Mouse (Mus musculus): ENCODE results near the gene Ccdc142. TPM values are rescaled to one million over a fixed set of nuclear protein-coding genes. Genes with fewer than 3 reads are reported as not detected.
A peak's percentile ranks its signal among the peaks of the same experiment; 100 is the strongest.

The Ccdc142 gene
- polyA plus RNA-seq, 1 experiment from 2014 or later: 2.6 TPM

- Histone ChIP-seq H3K9ac (no peak overlapping the region), H3K27me3 (peaks cover 96% of the 10 kb centered on the region), H3K4me1 (peaks cover 13% of the 10 kb centered on the region), H3K9me3 (no peaks in the 10 kb centered on the region), H3K27ac (no peak overlapping the region), H3K4me3 (replicated peaks) (no peak overlapping the region), H3K36me3 (replicated peaks) (no peaks in the 10 kb centered on the region), H3K4me2 (peak overlapping the region; percentile 21; the same call in 1 of the 2 replicates)
- no peak for ATAC-seq (ENCODE audit: low FRiP score)
- WGBS: 3% methylated on average over 9 of the region's 9 CpGs
Observed at GRCm38 (mm10) chr6:83087926-83088260, 13.5 kb upstream of the Ccdc142 start.

DNA sequence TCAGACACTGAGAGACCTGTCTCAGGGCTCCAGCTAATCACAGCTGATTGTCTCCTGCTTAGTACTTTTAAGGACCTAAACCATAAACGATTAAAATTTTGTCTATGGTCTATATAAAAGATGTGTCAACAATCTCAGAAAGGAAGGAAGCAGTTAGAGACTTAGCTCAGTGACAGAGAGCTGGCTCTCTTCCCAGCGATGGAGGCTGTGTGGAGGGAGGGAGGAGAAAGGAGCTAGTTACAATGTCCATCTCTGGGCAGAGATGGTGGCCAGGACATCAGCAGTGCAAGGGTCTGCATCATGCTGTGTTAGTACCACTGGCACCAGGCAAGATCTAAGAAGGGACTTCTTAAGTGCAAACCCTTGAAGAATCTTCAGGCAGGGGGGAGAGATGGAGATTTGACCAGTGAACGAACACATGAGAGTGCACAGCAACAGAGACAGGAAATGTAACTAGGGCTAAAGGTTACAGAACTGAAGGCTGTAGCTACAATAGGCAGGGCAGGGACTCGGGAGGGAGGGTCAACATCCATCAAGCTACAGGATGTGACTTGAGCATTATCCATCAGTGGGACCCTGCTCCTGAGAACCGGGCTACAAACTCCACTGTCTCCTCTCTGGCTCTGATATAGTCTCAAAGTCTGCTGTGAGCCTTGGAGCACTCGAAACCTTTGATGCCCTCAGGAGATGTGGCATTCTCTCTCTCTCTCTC, 8.8 kb upstream of the Ccdc142 start:
- WGBS: 53% methylated on average over 6 of the region's 6 CpGs
- Histone ChIP-seq H3K9ac (no peak overlapping the region), H3K9me3 (no peaks in the 10 kb centered on the region), H3K27ac (no peak overlapping the region), H3K27me3 (peaks cover 71% of the 10 kb centered on the region), H3K4me3 (replicated peaks) (no peak overlapping the region), H3K4me2 (no peak overlapping the region), H3K4me1 (peaks cover 4% of the 10 kb centered on the region; the same call in 1 of the 2 replicates), H3K36me3 (replicated peaks) (no peaks in the 10 kb centered on the region)
- no peak for ATAC-seq (ENCODE audit: low FRiP score)

GRCm38 (mm10) chr6:83095968-83096367, 5.4 kb upstream of the Ccdc142 start:
- H3K27ac ChIP-seq: no peak overlapping the region
- H3K4me2 ChIP-seq: no peak overlapping the region
- H3K4me3 ChIP-seq (replicated peaks): no peak overlapping the region
- 50% methylated on average over 6 of the region's 6 CpGs for WGBS
- no peaks in the 10 kb centered on the region for H3K9me3 ChIP-seq
- ATAC-seq (ENCODE audit: low FRiP score): no peak
- H3K4me1 ChIP-seq: peaks cover 3% of the 10 kb centered on the region; the same call in 1 of the 2 replicates
- H3K36me3 ChIP-seq (replicated peaks): no peaks in the 10 kb centered on the region
- peaks cover 50% of the 10 kb centered on the region for H3K27me3 ChIP-seq
- no peak overlapping the region for H3K9ac ChIP-seq

- Histone ChIP-seq H3K9me3 (no peaks in the 10 kb centered on the region), H3K4me3 (replicated peaks) (no peak overlapping the region), H3K4me1 (peaks cover 20% of the 10 kb centered on the region), H3K36me3 (replicated peaks) (no peaks in the 10 kb centered on the region), H3K4me2 (no peak overlapping the region), H3K27ac (no peak overlapping the region), H3K9ac (no peak overlapping the region), H3K27me3 (peaks cover 41% of the 10 kb centered on the region)
- WGBS: 78% methylated on average over 2 of the region's 2 CpGs
- no peak for ATAC-seq (ENCODE audit: low FRiP score)
Observed at GRCm38 (mm10) chr6:83098411-83098810, 3.0 kb upstream of the Ccdc142 start.

DNA sequence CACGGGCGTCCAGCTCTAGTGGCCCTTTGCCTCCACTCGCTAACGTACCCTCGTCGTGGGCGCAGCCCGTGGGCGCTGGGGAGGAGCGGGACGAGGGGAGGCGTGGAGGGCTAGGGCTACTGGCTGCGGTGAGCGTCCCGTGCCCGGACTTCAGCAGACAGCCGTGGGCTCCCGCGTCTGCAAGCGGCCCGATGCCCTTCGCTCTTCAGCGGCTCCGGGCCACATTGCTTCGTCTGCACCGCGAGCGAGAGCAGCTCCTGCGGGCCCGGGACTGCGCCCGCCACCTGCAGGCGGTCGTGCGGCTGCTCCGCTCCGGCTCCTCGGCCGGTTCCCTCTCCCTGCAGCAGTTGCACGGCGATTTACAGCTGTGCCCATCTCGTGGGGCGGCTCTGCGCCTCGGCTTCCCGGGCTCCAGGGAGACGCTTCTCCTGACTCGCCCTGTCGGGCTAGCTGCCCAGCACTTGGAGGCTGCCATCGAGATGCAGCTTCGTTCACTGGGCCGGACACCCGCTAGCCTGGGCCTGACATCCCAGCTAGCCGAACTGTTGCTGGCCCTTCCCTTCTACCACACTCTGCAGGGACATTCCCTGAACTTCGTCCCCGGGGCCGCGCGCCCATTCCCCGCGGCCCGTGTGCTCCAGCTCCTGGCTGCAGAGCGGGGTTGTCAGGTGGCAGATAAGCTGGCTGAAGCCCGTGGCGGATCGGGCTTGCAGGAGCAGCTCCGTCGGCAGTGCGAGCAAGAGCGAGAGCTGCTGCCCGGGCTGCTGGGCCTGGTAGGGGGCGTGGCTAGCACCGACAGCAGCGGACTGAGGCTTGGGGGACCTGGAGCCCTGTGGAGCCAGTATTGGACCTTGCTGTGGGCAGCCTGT, 521 bp downstream of the Ccdc142 start:
- under 1% methylated on average over 74 of the region's 74 CpGs for whole genome bisulfite sequencing
- Histone ChIP-seq H3K4me2 (peak overlapping the region; percentile 94), H3K9me3 (no peaks in the 10 kb centered on the region), H3K9ac (peak overlapping the region; percentile 69), H3K27ac (peak overlapping the region; percentile 64), H3K4me1 (peaks cover 21% of the 10 kb centered on the region), H3K36me3 (replicated peaks) (no peaks in the 10 kb centered on the region), H3K27me3 (peaks cover 24% of the 10 kb centered on the region), H3K4me3 (replicated peaks) (peak overlapping the region; percentile 77)
- ATAC-seq (ENCODE audit: low FRiP score): peak; percentile 78

- no peaks in the 10 kb centered on the region for H3K9me3 ChIP-seq
- no peak overlapping the region; the same call in 1 of the 2 replicates for H3K4me3 ChIP-seq (replicated peaks)
- no peak for ATAC-seq (ENCODE audit: low FRiP score)
- peak overlapping the region; percentile 94 for H3K4me2 ChIP-seq
- peaks cover 24% of the 10 kb centered on the region for H3K27me3 ChIP-seq
- H3K36me3 ChIP-seq (replicated peaks): no peaks in the 10 kb centered on the region
- H3K27ac ChIP-seq: no peak overlapping the region
- 40% methylated on average over 11 of the region's 11 CpGs for WGBS
- H3K4me1 ChIP-seq: peaks cover 28% of the 10 kb centered on the region
- peak overlapping the region; percentile 69 for H3K9ac ChIP-seq
Observed at GRCm38 (mm10) chr6:83103130-83103650, 1.8 kb downstream of the Ccdc142 start.

- H3K27me3 ChIP-seq: peaks cover 24% of the 10 kb centered on the region
- no peak overlapping the region for H3K27ac ChIP-seq
- ATAC-seq (ENCODE audit: low FRiP score): no peak
- H3K9ac ChIP-seq: no peak overlapping the region
- H3K4me1 ChIP-seq: peaks cover 34% of the 10 kb centered on the region
- WGBS: 68% methylated on average over 4 of the region's 4 CpGs
- no peak overlapping the region for H3K4me3 ChIP-seq (replicated peaks)
- H3K4me2 ChIP-seq: no peak overlapping the region
- H3K9me3 ChIP-seq: no peaks in the 10 kb centered on the region
- no peaks in the 10 kb centered on the region for H3K36me3 ChIP-seq (replicated peaks)
Observed at GRCm38 (mm10) chr6:83104158-83104557, 2.8 kb downstream of the Ccdc142 start.

GRCm38 (mm10) chr6:83107566-83108400, 6.4 kb downstream of the Ccdc142 start:
- peak overlapping the region; percentile 89; the same call in 1 of the 2 replicates for H3K9ac ChIP-seq
- ATAC-seq (ENCODE audit: low FRiP score): peak; percentile 51; the same call in 1 of the 2 replicates
- WGBS: 35% methylated on average over 13 of the region's 13 CpGs

GRCm38 (mm10) chr6:83108762-83109668, 7.6 kb downstream of the Ccdc142 start, which contains the start of gene Mrpl53:
Gene Mrpl53 (plus strand): TSS chr6:83109040.
- under 1% methylated on average over 76 of the region's 76 CpGs for WGBS

More at GRCm38 (mm10) chr6:83107566-83108400, 6.4 kb downstream of the Ccdc142 start:
- peak overlapping the region; percentile 90 for H3K4me2 ChIP-seq
- no peaks in the 10 kb centered on the region for H3K9me3 ChIP-seq
- H3K27me3 ChIP-seq: peaks cover 8% of the 10 kb centered on the region
- H3K27ac ChIP-seq: 0 out of 2 replicates have a peak overlapping the region, but pooled peaks have one; percentile 78
- peaks cover 31% of the 10 kb centered on the region for H3K4me1 ChIP-seq
- H3K4me3 ChIP-seq (replicated peaks): peak overlapping the region; percentile 91
- H3K36me3 ChIP-seq (replicated peaks): peaks cover 5% of the 10 kb centered on the region; the same call in 1 of the 2 replicates

DNA sequence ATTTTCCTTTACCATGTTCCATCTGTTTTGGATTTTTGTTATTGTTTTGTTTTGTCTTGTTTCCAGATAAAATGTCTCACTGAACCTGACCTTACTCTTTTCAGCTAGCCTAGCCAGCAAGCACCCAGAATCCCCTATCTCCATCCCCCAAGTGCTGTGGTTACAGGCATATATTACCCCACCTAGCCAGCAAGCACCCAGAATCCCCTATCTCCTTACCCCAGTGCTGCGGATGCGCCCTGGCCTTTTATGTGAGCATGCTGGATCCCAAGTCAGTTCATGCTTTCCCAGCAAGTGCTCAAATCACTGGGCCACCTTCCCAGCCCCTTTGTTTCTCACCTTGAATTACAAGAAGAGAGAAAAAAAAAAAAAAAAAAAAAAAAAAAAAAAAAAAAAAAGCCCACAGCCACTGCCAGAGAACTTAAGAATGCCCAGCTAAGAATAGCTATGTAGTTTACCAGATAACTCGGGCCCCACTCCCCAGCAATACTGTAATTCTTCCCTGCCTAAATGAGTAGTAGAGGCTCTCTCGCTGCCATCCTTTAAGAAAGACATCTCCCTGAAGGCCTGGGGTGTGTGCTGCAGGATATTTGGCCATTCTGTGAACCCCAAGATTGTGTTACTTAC, 10.2 kb downstream of the Ccdc142 start:
- peaks cover 39% of the 10 kb centered on the region for H3K4me1 ChIP-seq
- 86% methylated on average over 4 of the region's 4 CpGs for WGBS

More at GRCm38 (mm10) chr6:83108762-83109668, 7.6 kb downstream of the Ccdc142 start, which contains the start of gene Mrpl53:
- Histone ChIP-seq H3K36me3 (replicated peaks) (peaks cover 5% of the 10 kb centered on the region; the same call in 1 of the 2 replicates), H3K27me3 (no peaks in the 10 kb centered on the region), H3K4me3 (replicated peaks) (peak within 1 kb of the TSS; percentile 91), H3K9ac (peak within 1 kb of the TSS; percentile 89), H3K27ac (peak within 1 kb of the TSS; percentile 78), H3K9me3 (no peaks in the 10 kb centered on the region), H3K4me2 (peak within 1 kb of the TSS; percentile 90), H3K4me1 (peaks cover 23% of the 10 kb centered on the region)
- ATAC-seq (ENCODE audit: low FRiP score): peak; percentile 86

More for the DNA sequence above, 10.2 kb downstream of the Ccdc142 start:
- Histone ChIP-seq H3K36me3 (replicated peaks) (peaks cover 5% of the 10 kb centered on the region; the same call in 1 of the 2 replicates), H3K9me3 (no peaks in the 10 kb centered on the region), H3K4me2 (no peak overlapping the region), H3K27ac (no peak overlapping the region), H3K27me3 (no peaks in the 10 kb centered on the region), H3K4me3 (replicated peaks) (no peak overlapping the region), H3K9ac (no peak overlapping the region)
- ATAC-seq (ENCODE audit: low FRiP score): no peak

All from forebrain, embryonic 12.5 days (tissue).